Mouse (Mus musculus) erythroblast, embryonic 14.5 days (primary cell): ENCODE data around the gene Dnaja2. TPM values are rescaled to one million over a fixed set of nuclear protein-coding genes. Genes with fewer than 3 reads are reported as not detected.

Experiments used
- H3K27me3 ChIP-seq: 2 replicates; pipeline ENCODE4 v1.6.1; 2012; ENCODE audit warnings: inconsistent platforms; ENCODE audit not compliant: control insufficient read depth
- H3K36me3 ChIP-seq: 2 replicates; pipeline ENCODE4 v1.6.1; 2012; ENCODE audit warnings: mild to moderate bottlenecking, inconsistent platforms; ENCODE audit not compliant: control insufficient read depth
- H3K4me1 ChIP-seq: 2 replicates; pipeline ENCODE4 v1.6.1; 2012; ENCODE audit warnings: inconsistent platforms; ENCODE audit not compliant: control insufficient read depth
- H3K4me3 ChIP-seq: replicated peaks from 2 replicates; pipeline ENCODE3; 2012; ENCODE audit warnings: moderate library complexity, mild to moderate bottlenecking, inconsistent platforms
- H3K9me3 ChIP-seq: 2 replicates; pipeline ENCODE4 v1.6.1; 2012; ENCODE audit warnings: low read length, inconsistent platforms, mixed read lengths; ENCODE audit not compliant: control insufficient read depth
- GATA1 ChIP-seq: IDR thresholded peaks from 2 replicates; pipeline ENCODE4 v1.6.1; 2012; ENCODE audit warnings: low read length, inconsistent platforms, mixed read lengths
- TAL1 ChIP-seq: IDR thresholded peaks from 3 replicates; pipeline ENCODE4 v1.6.1; 2012; ENCODE audit warnings: low read length, inconsistent platforms, mixed read lengths
- polyA plus RNA-seq: library from polyadenylated mRNA; stranded (reverse); fragments of >175 nt; gene quantifications from 2 replicates; pipeline ENCODE4 v1.2.3, GENCODE M21; 2012

Dnaja2 gene
- polyA plus RNA-seq, 1 experiment, result 4.2 TPM

DNA sequence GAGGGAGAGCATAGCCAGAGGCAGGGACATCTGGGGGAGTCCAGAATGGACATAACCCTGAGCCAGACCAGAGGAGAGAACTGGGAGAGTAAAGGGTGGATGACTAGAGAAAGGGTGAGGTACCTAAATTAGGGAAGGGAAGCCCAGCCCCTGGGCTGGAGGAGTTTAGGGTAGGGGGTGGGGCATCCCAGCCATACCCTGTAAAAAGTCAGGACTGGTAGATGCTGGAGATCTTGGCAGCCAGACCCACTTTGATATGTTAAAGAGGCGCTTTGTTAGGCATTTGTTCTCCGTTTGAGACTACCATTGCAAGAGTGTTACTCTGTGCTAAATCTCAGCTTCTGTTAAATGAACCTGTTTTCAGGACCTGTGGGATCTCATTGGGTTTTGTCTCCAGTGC lies 56.6 kb downstream of the Dnaja2 start:
- Histone ChIP-seq H3K9me3 (no peaks in the 10 kb centered on the region), H3K27me3 (peaks cover 9% of the 10 kb centered on the region), H3K36me3 (no peaks in the 10 kb centered on the region), H3K4me1 (no peaks in the 10 kb centered on the region; the same call in 1 of the 2 replicates), H3K4me3 (no peak overlapping the region)
- no peak for TF ChIP-seq TAL1
- no peak for TF ChIP-seq GATA1

DNA sequence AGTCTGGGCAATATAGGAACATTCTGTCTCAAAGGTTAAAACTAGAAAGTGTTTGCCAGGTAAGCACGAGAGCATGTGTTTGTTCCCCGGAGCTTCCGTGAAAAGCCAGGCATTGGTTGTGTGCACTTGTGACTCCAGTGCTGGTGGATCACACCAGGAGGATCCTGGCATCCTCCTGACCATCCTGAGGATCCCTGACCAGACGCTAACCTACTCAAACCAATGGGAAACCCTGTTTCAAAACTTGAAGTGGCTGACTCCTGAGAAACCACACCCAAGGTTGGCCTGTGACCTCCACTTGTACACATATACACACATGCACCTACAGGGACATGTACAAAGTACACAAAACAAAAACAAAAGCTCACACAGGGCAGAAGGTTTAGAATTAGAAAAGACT lies 58.4 kb downstream of the Dnaja2 start:
- Histone ChIP-seq H3K4me3 (no peak overlapping the region), H3K27me3 (peaks cover 26% of the 10 kb centered on the region), H3K36me3 (no peaks in the 10 kb centered on the region), H3K4me1 (peaks cover 14% of the 10 kb centered on the region), H3K9me3 (no peaks in the 10 kb centered on the region)
- no peak for TF ChIP-seq TAL1
- no peak for TF ChIP-seq GATA1

DNA sequence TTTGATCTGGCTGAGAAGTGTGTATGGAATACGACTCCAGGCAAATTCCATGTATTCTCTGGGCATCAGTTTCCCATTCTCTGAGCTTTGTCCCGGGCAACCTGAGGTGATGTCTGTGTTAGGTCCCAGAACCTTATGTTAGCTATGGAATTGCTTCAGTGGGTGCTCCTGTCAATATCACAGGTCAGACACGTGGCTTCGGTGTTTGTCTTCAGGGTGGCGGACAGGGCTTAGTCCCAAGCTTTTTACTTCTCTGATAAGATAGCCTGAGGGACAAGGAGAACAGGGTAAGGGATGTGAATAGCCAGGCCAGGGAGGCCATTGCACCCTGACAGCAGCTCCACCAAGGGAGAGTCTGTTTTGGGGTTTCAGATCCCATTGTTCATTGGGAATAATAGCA lies 59.0 kb downstream of the Dnaja2 start:
- TF ChIP-seq GATA1 (no peak), TAL1 (no peak)
- H3K36me3 ChIP-seq, result no peaks in the 10 kb centered on the region
- no peaks in the 10 kb centered on the region for H3K9me3 ChIP-seq
- no peak overlapping the region for H3K4me3 ChIP-seq
- peaks cover 14% of the 10 kb centered on the region for H3K4me1 ChIP-seq
- H3K27me3 ChIP-seq, result peaks cover 26% of the 10 kb centered on the region

DNA sequence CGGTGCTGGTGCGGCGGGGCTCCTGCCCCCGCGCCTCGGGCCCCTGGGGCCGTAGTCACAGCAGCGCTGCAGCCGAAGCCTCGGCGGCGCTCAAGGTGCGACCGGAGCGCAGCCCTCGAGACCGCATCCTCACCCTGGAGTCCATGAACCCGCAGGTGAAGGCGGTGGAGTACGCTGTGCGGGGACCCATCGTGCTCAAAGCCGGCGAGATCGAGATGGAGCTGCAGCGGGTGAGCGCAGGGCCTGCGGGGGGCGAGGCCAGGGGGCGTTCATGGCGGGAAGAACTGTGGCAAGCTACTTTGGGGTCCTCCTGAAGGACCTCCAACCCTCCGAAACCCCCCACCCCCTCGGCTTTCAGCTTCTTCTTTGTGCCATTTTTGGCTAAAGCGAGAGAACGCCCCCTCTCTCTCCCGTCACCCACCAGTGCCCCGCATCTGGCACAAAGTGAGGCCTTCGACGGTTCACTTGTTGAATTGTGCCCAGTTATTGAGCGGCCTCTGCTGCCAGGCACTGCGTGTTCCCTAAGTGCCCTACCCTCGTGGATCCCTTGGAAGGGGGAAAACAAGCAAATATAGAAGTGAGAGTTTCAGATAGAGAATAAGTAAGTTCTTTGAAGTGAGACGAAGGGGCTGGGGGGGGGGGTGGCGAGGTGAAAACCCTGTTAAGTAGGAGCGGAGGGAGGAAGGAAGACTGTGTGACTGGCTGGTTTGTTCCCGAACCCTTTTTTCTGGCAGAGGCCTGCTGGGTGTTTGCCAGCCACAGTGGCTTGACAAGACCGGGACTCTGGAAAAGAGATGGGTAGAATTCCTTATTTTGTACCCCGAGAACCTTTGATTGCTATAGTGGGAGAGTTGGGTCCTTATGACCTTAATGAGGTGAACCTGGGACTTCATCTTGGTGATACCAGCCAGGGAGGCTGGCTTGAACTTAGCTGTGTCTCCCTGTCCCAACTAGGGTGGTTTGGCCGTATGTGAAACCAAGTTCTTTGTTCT lies 61.9 kb downstream of the Dnaja2 start:
- H3K4me1 ChIP-seq, result peaks cover 14% of the 10 kb centered on the region
- H3K9me3 ChIP-seq, result no peaks in the 10 kb centered on the region
- no peaks in the 10 kb centered on the region for H3K36me3 ChIP-seq
- peaks cover 26% of the 10 kb centered on the region for H3K27me3 ChIP-seq
- H3K4me3 ChIP-seq, result peak overlapping the region; percentile 64
- no peak for TF ChIP-seq GATA1

DNA sequence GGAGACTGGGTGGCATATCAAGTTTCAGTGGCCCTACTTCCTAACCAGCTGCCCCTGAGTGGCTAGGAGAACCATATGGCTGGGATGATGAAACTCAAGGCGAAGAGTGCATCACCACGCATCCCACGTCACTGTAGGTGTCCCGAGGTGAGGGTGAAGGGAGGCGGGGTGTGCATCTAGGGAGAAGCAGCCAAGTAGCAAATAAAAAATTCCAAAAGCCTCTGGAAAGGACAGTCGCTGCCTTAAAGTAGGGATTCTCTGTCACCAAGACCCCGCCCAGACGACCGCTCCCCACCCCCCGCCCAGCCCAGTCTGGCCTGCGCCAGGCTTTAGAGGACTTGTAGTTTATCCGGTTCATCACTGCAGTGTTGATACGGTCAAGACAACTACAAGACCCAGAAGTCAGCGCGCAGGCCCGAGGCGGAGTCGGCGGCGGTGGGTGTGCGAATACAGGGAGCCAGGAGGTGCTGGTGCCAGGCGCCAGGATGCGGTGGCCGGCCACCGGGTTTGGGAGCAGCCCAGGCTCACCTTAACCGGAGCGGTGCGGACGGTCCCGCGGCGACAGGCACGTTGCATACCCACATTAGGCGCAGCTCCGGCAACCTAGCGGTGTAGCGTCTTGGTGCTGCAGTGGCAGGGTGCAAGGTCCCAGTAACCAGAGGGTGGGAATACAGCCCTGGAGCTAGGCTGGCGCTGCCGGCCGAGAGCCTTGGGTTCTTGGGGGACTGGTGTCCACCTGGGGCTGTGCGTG lies 62.8 kb downstream of the Dnaja2 start, which contains the start of gene Gpt2:
Gene Gpt2 (plus strand): TSS at position 452 of the 751 bp plus-strand sequence.
- Histone ChIP-seq H3K36me3 (no peaks in the 10 kb centered on the region), H3K27me3 (peaks cover 26% of the 10 kb centered on the region), H3K4me3 (peak within 1 kb of the TSS; percentile 64), H3K9me3 (no peaks in the 10 kb centered on the region), H3K4me1 (peaks cover 14% of the 10 kb centered on the region)
- TF ChIP-seq TAL1, result no peak
- TF ChIP-seq GATA1, result no peak

DNA sequence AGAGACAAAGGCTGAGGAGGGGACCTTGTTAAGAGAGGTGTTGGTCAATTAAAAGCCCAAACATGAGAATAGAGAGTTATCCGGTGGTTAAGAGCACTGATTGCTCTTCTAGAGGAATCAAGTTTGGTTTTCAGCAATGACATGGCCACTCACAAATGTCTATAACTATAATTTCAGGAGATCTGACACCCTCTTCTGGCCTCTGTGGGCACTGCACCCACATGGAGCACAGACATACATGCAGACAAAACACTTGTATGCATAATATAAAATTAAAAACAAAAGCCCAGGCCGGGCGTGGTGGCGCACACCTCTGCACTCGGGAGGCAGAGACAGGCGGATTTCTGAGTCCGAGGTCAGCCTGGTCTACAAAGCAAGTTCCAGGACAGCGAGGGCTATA lies 65.6 kb downstream of the Dnaja2 start:
- Histone ChIP-seq H3K36me3 (no peaks in the 10 kb centered on the region), H3K4me1 (peaks cover 14% of the 10 kb centered on the region), H3K9me3 (no peaks in the 10 kb centered on the region), H3K27me3 (peaks cover 23% of the 10 kb centered on the region), H3K4me3 (no peak overlapping the region)
- TF ChIP-seq GATA1, result no peak
- no peak for TF ChIP-seq TAL1

DNA sequence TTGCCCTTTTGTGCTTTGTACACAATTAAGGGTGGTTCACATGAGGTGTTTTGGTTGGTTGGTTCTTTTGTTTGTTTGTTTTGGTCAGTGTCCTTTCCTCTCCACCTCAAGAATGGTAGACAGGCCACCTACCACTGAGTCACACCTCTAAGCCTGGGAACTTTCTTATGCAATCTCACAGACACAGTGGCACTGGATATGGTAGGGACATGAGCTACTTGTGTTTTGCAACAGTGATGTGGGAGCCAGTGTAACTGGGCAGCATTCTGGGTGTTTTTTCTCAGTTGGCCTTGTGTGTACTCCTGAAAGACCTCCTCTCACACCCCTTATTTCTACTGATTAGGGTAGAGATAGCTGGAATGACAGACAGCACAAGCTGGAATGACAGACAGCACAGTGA lies 66.5 kb downstream of the Dnaja2 start:
- no peak for TF ChIP-seq TAL1
- TF ChIP-seq GATA1, result no peak
- peaks cover 17% of the 10 kb centered on the region for H3K27me3 ChIP-seq

DNA sequence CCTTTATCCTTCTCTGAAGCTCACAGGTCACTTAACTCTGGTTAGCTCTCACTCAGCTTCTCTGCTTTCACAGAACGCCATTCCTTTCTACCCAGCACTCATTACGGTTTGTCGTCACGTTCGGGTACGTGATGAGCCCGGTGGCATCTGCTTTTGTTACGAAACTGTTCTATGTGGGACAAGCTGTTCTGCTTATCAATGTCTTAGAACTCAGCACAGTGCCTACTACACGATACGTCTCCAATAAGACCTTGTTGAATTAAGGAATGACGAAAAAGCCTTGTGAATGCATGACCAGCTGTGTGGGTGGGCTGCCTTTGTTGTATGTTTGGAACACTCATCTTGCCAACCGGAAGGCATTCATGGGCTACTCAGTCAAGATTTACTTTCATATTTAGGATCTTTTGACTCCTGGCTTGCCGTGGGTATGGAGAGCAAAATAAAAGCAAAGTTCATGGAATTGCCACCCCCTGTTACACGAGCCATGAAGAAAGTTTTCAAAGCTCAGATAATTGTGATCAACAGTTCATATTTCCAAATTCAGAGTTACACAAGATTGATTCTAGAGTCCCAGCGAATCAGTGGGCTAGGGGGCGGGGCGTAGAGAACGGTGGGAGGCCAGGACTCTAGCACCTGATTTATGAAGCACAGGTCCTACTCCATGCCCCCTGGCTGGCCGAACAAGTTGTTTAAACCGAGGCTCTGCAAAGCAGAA lies 67.1 kb downstream of the Dnaja2 start:
- Histone ChIP-seq H3K4me1 (peaks cover 11% of the 10 kb centered on the region), H3K9me3 (no peaks in the 10 kb centered on the region), H3K36me3 (no peaks in the 10 kb centered on the region), H3K4me3 (no peak overlapping the region), H3K27me3 (peaks cover 11% of the 10 kb centered on the region)
- TF ChIP-seq TAL1, result no peak
- no peak for TF ChIP-seq GATA1

More for the DNA sequence above, 66.5 kb downstream of the Dnaja2 start:
- H3K9me3 ChIP-seq, result no peaks in the 10 kb centered on the region
- peaks cover 14% of the 10 kb centered on the region for H3K4me1 ChIP-seq
- H3K4me3 ChIP-seq, result no peak overlapping the region
- H3K36me3 ChIP-seq, result no peaks in the 10 kb centered on the region

Other genes with a start within 250 kb of the Dnaja2 start
- gene Mylk3, start 169.0 kb downstream of the Dnaja2 start, polyA plus RNA-seq, result 8.6 and 10.8 TPM in 2 replicates
- 2.1 and 2.7 TPM in 2 replicates for gene 4921524J17Rik, start 122.5 kb downstream of the Dnaja2 start, polyA plus RNA-seq
- gene Gpt2, start 62.8 kb downstream of the Dnaja2 start, polyA plus RNA-seq, result 0.09 TPM in 1 of 2 replicates, not detected in the other
- gene Neto2, start 145.6 kb upstream of the Dnaja2 start, polyA plus RNA-seq, result 0.01 and 0.02 TPM in 2 replicates